Mouse (Mus musculus): ENCODE measurements around the gene Lrrc4. TPM values are rescaled to one million over a fixed set of nuclear protein-coding genes. Genes with fewer than 3 reads are reported as not detected.

Gene Lrrc4
- total RNA-seq, 2 experiments from 2014 or later, result 108 to 117 TPM

GRCm38 (mm10) chr6:28681521-28682457, 149.8 kb downstream of the Lrrc4 start:
- DNase-seq (ENCODE audit: low spot score in 2 of 2), result no peak

- no peak for DNase-seq (ENCODE audit: low spot score in 2 of 2)
Observed at GRCm38 (mm10) chr6:28680537-28680936, 151.0 kb downstream of the Lrrc4 start.

DNA sequence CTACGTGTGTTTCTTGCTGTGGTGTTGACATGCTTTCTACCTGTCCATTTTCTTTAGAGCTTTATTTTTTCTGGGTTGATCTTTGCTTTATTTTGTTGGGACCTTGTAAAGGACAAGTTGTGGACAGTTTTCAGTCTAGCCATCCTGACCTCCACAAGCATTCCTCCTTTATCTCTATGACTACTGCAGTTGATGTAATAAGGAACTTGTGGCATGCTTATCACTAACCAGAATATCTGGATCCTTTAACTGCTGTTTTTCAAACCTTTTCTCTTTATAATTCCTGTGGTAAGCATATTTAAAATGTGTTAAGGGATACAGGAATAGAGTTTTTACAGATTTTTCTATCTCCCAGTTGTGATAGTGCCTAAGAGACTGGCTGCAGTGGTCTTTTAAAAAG, 152.7 kb downstream of the Lrrc4 start:
- no peak for DNase-seq (ENCODE audit: low spot score in 2 of 2)

DNA sequence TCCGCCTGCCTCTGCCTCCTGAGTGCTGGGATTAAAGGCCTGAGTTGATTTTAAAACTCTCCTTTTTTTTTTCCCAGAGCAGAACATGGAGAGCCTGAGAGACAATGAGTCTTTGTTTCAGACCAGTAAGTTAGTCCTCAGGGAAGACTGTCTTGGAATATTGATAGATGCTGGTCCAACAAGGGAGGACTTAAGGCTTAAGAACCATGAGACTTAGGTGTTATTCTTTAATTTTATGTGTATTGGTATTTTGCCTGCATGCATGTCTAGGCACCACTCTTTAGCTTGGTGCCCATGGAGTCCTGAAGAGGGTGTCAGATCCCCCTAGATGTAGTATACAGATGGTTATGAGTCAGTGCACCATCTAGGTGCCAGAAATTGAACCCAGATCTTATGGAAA, 156.9 kb downstream of the Lrrc4 start:
- no peak for DNase-seq (ENCODE audit: low spot score in 2 of 2)

DNA sequence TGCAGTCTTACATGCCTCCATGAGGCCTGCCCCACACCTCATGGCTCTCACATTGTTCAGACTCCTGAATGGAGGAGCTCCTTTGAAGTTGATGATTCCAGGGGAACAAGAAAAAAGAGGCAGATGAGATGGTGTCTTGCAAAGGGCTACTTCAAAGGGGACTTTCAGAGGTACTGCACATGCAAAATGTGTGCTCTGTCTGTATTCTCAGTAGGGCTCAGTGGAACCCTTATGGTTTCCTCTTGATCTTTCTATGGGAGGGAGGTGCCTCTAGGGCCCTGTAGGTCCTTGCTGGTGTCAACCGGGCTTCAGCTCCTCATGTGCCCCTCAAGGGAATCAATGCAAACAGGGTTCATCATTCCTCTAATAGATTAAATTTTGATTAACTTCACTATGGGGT, 159.2 kb downstream of the Lrrc4 start:
- DNase-seq (ENCODE audit: low spot score in 2 of 2), result no peak

DNA sequence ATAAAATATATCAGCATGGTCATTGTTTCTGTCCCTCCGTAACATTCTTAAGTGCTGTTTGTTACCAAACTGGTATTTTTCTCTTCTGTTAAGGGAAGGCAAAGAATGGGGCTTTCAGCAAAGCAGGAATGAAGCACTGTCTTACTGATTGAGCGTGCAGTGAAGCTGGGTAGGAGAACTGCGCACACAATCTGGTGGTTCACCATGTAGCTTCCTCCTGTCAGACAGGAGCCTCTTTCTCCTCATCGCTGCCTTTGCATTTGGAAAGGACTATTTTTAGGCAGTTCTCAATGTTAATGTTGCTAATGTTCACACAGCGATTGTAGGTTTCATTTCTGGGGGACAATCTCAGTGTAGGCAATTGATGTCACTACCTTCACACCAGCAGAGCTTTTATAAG, 162.3 kb downstream of the Lrrc4 start:
- DNase-seq (ENCODE audit: low spot score in 2 of 2), result no peak

- no peak for DNase-seq (ENCODE audit: low spot score in 2 of 2)
Observed at GRCm38 (mm10) chr6:28667586-28667985, 164.0 kb downstream of the Lrrc4 start.

- DNase-seq (ENCODE audit: low spot score in 2 of 2), result no peak
Observed at GRCm38 (mm10) chr6:28664716-28665115, 166.8 kb downstream of the Lrrc4 start.

GRCm38 (mm10) chr6:28663670-28664069, 167.9 kb downstream of the Lrrc4 start:
- no peak for DNase-seq (ENCODE audit: low spot score in 2 of 2)

- DNase-seq (ENCODE audit: low spot score in 2 of 2), result no peak
Observed at GRCm38 (mm10) chr6:28663004-28663403, 168.5 kb downstream of the Lrrc4 start.

DNA sequence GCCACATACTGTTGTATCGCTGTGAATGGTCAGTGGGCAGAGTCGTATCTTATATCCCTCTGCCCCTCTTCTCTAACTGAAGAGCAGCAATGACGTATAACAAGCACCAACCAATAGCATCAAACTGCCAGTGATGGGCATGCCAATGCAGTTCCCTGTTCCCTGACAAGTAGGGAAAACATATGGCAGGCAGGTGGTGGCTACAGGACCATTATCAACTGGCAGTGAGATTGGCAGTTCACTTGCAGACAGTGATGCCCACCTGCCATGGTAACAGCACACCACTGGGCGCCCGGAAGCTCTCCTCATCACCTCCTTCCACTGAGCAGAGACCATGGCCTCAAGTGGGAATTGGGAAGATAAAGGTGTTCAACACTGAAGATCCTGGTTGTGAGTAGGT, 175.0 kb downstream of the Lrrc4 start:
- no peak for DNase-seq (ENCODE audit: low spot score in 2 of 2)

DNA sequence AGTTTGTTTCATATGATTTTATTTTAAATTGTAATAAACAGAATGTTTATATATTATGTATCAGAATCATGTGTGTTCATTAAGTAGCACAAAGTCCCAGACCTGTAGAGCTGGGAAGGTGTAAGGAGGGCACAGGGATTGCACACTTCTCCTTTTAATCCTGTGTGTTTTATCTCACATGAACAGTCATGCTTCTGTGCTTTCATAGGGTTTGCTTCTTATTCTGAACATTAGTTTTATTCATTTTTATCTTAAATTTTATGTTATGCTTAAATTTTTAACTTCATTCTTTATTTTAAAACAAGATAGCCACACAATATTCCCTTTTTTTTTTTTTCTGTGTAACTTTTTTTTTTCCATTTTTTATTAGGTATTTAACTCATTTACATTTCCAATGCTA, 186.3 kb downstream of the Lrrc4 start:
- DNase-seq (ENCODE audit: low spot score in 2 of 2), result no peak

DNA sequence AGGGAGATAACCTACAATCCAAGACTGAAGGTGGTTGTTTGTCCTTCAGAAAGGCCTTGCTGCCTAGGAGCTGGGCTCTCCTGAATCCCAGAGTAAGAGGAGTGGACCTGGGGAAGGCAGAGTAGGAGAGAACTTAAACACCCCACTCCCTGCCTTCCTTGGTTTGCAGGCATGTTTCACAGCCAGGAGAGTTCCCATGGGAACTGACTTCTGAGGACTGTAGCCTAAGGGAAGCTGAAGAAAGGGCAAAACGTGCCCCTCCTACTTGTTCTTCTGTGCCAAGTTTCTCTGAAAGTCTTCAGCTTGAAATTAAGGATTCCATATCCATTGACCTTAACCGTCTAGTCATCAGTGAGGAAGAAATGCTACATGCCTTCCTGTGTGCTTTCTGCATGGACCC, 188.6 kb downstream of the Lrrc4 start:
- DNase-seq (ENCODE audit: low spot score in 2 of 2), result no peak

DNA sequence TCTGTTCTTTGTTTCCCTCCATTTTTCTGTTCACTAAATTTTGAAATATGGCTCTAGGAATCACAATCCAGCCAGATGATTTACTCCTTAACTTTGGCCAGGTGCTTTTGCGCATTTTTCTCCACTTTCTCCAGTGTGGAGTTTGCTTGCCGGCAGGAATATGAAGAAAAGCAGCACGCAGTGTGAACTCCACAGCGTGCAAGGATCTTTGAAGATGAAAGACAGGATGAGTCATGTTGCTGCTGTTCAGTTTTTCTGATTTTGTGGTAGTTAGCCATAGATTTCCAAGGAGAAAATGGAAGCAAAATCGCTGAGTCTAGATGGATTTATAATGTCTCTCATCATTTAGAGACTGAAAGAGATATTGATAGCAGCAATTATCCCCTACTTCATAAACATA, 191.5 kb downstream of the Lrrc4 start:
- no peak for DNase-seq (ENCODE audit: low spot score in 2 of 2)

DNA sequence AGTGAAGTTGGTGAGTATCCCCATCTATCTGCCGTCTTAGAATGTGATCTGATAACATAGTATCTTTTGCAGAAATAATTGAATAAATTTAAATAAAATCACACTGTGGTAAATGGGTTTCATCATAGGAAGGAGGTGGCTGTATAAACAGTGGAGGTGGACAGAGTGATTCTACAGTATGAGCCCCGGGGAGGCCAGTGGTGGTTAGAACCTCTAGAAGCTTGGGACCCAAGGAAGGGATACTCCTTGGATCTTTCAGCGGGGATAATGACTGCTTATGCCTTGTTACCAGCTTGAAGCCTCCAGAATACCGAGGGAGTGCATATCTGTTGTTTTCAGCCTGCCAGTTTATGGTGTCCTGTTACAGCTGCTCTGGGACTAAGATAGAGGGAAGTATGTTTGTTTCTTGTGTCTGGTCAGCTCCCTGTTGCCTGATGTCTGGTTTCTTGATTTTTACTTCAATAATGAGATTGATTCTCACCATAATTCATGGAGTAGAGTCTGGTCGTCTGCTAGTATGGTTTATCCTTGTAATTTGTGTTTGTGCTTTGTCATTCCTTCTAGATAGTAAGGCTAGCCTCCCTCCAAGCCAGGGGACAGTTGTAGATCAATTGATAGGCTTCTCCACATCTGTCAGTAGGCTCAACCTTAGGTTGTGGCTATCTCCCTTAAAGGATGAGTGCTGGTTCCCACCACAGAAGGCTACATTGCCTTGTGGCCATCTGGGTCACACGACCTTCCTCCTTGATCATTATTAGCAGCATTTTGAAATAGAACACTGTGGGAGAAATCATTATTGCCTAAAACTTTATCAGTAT, 195.8 kb downstream of the Lrrc4 start:
- DNase-seq (ENCODE audit: low spot score in 2 of 2), result no peak

- no peak for DNase-seq (ENCODE audit: low spot score in 2 of 2)
Observed at GRCm38 (mm10) chr6:28635092-28635491, 196.5 kb downstream of the Lrrc4 start.

DNA sequence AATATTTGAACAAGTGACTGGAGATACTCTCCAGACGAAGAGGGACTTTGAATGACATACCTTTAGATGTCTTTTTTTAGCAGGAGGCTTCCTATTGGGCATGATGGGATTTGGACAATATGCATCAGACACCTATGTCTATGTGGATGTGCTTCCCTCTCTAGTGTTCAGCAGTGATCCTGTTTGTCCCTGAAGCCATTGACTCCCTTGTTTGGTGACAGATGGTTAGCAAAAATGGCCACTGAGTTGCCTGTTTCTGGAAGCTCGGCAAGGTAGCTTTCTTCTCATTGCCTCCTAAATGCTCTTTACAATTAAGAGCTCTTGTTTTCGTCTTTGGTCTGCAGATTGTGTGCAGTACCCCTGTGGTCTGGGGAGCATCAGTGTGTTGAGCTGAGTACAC, 197.9 kb downstream of the Lrrc4 start:
- no peak for DNase-seq (ENCODE audit: low spot score in 2 of 2)

DNA sequence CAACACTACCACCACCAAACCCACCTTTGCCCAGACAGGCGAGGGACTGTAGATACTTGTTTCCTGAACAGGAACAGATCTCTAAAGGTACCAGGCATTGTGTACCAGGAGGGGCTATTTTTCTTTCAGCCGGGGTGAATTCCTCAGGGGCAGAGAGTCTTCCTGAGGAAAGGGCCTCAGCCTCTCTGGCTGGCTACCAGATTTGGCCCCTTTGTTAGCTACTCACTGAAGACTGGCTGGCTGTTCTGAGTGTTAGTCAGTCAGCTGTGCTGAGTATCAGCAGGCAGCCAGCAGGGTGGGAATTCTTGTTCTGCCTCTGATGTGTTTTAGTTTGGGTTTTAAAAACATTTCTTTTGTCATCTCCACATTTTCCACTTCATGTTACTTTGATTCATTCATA, 198.4 kb downstream of the Lrrc4 start:
- no peak for DNase-seq (ENCODE audit: low spot score in 2 of 2)

GRCm38 (mm10) chr6:28630926-28631325, 200.6 kb downstream of the Lrrc4 start:
- no peak for DNase-seq (ENCODE audit: low spot score in 2 of 2)

DNA sequence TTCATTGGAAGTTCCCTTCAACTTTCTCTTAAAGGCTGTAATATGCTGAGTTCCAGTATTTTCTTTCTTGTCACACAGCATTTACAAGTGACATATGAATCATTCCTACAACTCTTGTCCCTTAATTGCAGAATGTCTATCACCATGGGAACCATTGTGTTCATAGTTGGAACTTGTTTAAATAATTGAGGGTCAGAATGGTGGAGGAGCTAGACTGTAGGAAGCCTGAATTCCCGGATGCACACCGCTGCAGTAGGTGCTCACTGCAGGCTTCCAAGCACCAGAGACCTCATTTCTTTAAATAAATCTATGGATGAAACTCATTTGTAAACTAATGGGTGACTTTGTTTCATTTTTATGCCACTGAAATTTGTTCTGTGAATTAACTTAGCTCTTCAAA, 201.7 kb downstream of the Lrrc4 start:
- DNase-seq (ENCODE audit: low spot score in 2 of 2), result no peak

DNA sequence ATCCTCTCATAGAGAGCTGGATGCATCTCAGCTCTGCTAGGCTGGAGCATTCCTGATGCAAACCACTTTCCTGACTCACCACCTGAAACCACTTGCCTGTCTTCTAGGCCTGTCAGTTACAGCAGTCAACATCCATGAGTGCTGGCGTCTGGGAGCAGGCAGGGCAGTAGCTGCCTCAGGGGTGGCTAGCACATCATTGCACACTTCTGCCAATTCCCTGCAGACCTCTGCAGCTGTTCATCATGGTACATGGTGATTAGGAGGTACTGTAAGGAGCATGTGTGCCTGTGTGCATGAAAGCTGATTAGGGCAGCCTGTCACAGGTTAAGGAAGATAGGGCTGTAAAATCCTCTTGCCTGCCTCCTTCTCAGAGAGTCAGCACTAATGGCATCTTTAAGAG, 203.1 kb downstream of the Lrrc4 start:
- DNase-seq (ENCODE audit: low spot score in 2 of 2), result no peak

DNA sequence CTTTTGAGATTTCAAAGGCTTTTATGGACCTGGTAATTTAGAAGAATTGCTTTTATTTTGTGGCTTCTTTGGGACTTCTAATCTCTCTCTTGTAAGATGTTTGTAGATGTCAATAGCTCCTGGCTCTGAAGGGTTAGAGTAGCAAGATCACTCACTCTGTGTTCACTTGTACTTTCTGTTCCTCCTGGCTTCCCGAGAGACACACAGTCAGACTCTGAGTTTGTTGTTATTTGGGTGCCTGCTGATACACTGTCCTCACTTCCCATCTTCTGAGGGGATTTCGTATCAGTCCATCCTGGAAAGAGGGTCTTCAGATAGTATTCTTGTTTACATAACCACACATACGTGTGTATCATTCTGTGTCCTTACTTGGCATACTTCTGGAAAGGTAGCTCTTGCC, 208.6 kb downstream of the Lrrc4 start:
- no peak for DNase-seq (ENCODE audit: low spot score in 2 of 2)
